Mouse (Mus musculus) E14TG2a.4 (cell line): ENCODE results near the gene Ankrd54.

Experiments
- CTCF ChIP-seq: conservative IDR thresholded peaks from 2 replicates; pipeline ENCODE4 v1.5.1; 2014; ENCODE audit warnings: low read length
- NANOG ChIP-seq: IDR thresholded peaks from 2 replicates; pipeline ENCODE4 v1.6.1; 2014; ENCODE audit warnings: borderline replicate concordance, low read length, mixed read lengths
- POU5F1 ChIP-seq: IDR thresholded peaks from 2 replicates; pipeline ENCODE4 v1.6.1; 2014; ENCODE audit warnings: low read length, borderline replicate concordance

DNA sequence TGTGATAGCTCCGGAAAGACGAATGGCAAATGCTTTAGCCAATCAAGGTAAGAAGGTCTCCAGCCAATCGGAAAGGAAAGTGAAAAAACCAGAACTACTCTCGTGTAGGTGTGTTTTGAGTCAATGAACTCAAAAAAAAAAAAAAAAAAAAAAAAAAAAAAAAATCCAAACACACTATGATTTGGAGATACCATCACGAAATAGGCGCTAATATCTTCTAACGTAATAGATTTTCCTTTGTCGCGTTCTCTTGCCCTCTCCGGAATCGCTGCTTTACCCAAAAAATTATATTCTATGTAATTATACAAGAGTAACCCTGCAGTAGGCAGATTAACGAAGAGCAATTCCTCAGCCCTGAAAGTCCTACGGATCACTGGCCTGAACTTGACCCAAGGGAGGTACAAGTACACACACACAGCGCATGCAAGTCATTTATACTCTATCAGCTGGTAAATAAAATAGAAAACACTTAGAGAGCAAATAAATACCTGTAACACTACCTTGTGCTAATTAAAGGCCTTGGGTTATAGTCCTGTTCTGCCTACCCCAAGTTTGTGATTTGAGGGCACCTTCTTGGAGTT lies 557 bp upstream of the Ankrd54 start:
- TF ChIP-seq CTCF (no peak), NANOG (no peak), POU5F1 (no peak)
